Mouse (Mus musculus): ENCODE data around the gene Actr8.
A peak's percentile ranks its signal among the peaks of the same experiment; 100 is the strongest.

Gene Actr8

DNA sequence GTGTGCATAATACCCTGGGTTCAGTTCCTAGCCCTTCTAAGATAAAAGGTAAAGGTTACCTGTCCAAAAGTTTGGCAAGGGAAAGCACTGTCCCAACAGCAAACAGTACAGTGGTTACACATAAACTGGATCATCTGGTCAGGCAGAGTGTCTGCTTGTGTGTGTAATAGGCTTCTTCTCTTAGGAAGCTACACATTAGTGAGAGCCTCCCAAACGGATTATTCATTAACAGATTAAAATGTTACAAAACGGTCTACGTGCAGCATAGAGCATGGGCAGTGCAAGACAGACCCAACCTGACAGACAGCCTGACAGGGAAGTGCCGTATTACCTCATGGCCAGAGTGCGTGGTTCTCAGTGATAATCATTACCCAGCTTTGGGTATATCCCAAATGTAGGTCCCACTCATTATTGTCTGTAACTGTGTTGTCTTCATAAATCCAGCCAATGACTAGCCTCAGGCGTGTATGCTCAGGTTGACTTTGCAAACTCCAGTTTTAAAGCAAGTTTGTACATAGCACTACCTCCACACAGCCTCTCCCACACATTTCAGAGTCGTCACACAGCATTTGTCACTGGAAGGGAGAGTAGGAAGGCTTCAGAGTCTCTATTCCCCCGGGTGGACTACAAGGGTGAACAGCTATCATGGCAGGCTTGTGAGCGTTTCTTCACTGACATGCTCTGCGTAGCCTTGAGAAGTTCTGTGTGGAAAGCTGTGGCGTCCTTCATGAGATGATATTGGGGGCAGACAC lies 18.0 kb downstream of the Actr8 start:
- DNase-seq: no peak

DNA sequence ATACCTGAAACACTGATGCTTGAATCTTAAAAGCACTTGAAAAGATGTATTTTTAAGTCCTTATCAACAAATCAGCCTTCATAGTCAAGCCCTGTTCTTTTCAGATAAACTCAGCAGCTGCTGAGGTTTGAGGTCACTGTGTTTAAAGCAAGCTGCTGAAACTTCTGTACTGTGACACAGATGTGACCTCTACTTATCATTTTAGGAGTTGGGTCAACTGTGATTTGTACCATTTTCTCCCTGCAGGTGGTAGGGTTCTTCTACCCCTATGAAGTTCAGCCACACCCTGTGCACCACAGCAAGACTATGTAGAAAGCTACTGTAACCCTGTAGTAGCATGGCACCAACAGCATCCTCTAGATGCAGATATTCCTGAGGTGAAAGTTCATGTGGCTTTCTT lies 19.2 kb downstream of the Actr8 start:
- no peak for DNase-seq

DNA sequence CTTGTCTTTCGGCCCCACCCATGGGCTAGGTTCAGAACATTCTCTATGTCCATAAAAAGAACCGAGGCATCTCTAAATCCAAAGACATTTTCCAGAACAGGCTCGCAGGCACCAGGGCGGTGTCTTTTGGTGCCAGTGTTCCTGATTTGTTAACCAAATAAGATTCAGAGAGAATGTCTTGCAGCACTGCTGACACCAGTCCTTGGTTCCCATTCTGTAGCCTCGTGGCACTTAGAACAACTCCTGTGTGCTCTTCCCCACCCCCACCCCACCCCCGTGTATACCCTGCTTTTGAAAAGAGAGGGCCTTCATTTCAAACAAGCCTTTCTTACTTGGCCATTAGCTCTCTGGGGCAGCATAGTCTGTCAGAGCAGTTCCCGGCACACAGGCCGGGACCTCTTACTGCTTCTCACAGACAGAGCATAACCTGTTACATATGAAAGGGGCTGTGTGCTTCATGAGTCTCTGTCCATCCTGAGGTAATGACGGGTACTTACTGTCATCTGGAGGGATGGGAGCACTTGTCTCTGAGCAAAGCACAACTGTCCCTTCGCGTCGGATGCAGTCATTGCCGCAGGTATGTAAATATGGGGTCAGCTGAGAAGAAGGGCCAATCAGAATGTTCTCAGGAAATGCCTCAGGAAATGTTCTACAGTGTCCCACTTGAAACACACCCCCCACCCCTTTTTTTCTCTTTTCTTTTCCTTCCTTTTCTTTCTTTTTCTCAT lies 20.8 kb downstream of the Actr8 start:
- no peak for DNase-seq

DNA sequence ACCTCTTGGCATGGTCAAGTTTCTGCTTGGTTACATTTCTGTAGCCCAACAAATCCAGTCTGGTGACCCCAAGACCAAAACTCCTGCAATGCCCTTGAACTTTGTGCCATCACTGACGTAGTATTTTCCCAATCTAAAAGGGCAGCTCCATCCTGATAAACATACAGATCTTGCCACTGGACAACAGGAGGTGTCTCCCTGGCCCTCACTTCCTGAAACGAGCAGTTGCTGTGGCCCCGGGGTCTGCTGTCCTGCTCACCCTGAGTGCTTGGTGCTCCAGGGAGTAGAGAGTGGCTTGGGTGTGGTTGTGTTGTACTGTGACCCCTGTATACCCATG lies 21.3 kb downstream of the Actr8 start:
- no peak for DNase-seq

DNA sequence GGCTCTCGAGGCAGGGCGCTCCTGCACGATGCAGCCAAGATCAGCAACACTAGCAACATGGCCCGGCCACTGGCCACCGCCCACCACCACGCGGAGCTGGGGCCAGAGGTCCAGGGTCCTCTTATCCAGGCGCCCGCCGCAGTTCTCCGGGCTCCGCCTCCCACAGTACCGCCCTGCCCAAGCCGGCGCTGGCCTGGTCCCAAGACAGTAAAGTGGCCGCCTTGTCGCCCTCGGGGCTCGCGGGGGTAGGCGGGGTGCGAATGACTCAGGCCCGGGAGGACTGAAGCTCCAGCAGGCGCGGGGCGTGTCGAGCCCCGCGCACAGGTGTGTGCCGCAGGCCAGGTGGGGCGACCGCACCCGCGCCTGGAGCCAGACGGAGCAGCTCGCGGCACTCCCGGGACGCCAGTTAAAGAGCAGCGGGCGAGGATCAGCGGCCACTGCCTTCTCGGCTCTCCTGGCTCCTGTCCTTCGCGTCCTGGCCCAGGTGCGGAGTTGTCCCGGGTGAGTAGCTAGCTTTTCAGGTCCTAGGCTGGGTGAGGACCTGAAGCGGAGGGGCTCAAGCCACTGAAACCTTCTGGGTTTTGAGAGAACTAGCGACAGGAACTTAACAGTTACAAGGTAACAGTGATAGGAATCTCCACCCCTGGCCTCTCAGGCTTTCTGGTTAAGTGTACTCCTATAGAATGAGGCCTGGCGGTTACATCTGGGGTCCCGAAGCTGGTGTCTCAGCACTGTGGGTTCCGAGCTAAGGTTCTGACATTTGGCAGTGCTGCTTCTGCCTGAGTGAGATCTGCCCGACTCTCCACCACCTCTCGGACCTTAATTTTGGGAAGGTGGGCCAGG lies 30.8 kb downstream of the Actr8 start, which contains the start of the genes Il17rb and Chdh:
Il17rb (minus strand) TSS at position 164 of the 843 bp plus-strand sequence.
Chdh (plus strand) TSS at position 291 of the 843 bp plus-strand sequence.
- peak; percentile 66 for DNase-seq

DNA sequence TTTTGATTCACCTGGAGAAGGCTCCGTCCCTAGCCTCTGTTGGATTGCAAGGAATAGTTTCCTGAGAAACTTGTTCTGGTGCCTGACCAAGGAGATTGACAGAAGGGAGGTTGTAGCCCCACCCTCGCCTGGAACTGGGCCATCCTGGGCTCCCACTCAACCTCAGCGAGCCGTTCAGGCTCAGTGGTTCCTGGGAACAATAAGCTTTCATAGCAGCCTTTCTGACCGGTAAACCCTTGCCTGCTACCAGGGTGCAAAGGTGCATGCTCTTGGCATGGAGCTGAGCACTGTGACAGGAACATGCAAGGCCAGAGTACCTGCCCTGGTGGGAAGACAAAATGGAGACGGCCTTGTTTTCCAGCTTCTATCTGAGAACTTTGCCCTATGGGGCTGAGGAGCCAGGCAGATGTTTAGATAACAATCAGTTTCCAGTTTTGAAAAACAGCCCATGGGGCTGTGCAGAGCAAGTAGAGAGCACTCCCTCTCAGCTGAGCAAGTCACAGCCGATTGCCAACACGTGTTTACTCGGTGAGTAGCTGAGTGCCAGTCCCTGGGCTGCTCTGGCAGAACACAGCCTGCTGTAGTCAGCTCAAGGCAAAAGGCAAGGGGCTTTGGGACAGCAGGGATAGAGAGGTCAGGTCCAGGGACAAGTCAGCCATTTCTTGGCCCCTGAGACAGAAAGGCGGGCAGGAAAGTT lies 31.9 kb downstream of the Actr8 start:
- DNase-seq: peak; percentile 69

DNA sequence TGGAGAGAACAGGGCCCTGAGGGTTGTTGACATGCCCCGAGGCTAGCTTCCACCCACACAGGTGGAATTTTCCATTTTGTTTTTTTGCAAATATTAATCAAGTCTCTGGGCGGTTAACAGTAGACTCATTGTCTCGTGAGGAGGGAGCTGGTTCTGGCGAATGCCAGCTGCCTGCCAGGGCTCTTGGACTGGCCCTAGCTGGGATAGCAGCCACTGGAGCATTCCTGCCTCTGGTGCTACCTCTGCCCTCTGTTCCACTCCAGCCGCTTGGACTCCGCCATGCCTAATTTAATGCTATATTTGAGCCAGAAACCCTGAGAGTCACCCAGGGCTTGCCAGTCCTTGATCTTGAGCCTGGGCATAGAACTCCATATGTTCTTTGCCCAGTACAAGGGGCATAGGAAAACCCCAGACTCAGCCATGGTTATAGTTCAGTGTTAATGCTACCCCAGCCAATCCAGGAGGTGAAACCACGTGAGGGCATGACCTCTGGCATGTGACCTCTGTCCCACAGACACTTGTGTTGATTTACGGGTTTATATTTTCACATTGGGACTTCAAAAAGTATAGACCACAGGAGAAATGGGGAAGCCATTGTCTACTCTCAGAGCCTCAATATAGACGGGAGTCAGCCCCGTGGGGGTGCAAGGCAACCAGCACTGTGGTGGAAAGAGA lies 33.9 kb downstream of the Actr8 start:
- no peak for DNase-seq

DNA sequence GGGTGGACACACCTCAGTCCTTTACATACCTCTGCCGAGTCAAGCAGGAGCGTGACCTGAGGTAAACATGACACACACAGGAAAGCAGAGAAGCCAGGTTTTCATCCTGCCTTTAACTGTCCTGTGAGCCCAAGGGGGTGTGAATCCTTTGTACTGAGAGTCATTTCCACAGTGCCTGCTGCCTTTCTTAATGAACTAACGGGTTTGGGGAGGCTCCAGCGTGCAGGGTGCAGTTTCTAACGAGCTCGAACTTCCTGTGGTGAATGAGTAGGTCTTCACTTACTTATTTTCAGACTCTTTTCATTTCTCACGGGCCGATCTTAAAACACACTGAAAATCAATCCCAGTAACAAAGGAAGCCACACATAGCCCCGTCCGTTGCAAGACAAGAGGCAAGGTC lies 36.4 kb downstream of the Actr8 start:
- no peak for DNase-seq

DNA sequence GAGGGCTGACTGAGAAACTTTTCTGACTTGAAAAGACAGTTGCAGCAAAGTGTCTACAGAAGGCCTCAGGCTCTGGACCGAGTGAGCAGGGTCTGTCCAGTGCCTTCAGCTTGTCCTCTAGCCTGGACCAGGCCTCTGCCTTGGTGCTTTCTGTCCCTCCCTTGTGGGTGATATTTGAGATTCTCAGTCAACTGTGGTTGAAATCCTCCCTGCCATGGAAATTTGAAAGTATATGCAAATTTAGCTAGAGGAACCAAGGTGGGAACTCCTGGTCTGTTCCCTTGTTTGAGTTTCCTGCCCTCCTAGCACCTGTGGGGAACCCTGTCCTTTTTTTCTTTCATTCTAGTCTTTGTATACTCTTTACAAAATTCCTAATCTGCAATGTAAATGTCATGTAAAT lies 36.9 kb downstream of the Actr8 start:
- no peak for DNase-seq

DNA sequence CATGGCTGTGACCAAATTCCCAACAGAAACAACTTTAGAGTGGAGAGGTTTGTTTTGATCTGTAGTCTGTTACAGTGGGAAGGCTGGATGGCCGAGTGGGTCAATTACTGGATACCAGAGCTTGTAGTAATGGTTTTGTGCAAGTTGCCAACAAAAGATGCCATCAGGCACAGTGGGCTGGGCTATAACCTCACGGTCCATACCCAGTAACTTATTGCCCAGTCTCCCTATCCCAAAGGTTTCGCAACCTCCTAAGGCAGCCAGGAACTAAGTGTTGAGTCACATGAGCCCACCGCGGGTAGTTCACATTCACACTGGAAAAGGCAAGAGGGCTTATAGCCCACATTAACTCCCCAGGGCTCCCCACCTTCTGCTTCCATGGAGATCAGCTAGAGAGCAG lies 38.5 kb downstream of the Actr8 start:
- DNase-seq: no peak

DNA sequence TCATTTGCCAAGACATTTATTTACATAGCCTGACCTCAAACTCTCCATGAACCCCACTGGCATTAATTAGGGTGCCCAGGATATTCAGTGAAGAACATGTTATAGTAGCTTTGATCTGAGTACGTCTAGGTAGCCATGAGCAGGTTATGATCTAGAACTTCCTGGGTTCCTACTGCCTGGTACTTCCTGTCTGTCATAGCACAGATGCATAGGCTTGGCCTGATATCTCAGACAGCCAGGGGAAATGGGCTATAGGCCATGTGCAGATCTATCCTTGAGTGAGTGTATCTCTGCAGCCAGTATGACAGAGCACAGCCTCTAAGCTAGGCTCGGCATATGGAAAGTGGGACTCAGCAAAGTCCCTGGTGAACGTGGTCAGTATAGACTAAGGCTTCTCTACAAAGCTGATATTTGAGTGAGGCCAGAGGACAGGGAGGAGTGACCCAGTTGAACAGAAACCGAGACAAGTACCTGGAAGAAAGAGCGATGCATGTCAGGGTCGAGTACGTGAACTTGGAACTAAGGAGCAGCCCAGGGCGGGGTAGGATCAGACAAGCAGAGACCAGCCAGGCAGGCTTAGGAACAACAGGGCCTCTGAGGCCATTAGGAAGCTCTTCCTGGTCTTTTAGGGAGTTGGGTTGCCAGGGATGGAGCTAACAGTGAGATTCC lies 39.8 kb downstream of the Actr8 start:
- no peak for DNase-seq

DNA sequence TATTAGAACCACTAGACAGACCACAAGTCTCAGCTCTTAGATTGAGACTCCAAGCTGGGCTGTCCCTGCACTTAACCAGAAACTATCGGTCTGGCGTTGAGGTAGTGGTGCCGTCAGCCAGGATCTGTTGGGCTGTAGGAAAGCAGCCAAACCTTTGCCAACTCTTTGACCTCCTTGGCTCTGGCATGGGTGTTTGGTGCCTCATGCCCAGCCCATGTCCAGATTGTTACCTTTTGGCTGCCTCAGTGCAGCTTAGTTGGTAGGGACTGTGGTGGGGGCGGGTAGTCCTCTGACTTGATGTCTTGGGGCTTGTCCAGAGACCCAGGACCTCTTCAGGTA lies 40.3 kb downstream of the Actr8 start:
- DNase-seq: no peak

DNA sequence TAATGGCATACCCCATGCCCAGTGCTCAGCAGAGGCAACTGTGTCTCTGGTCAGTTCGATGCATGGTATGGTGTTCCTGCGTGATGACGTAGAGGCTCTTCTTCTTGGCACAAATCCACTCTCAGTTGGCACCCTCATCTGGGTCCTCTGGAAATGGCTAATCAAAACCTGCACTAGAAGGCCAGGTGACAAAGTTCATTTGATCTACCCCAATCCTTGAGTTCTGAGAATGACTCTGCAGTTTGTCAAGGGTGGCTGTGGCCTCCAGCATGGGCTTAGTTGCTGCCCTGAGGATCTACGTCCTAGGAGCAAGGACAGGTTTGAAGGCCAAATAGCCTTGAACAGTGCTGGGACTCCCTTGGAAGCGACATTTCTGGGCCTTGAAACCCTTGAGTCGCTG lies 40.7 kb downstream of the Actr8 start:
- no peak for DNase-seq

DNA sequence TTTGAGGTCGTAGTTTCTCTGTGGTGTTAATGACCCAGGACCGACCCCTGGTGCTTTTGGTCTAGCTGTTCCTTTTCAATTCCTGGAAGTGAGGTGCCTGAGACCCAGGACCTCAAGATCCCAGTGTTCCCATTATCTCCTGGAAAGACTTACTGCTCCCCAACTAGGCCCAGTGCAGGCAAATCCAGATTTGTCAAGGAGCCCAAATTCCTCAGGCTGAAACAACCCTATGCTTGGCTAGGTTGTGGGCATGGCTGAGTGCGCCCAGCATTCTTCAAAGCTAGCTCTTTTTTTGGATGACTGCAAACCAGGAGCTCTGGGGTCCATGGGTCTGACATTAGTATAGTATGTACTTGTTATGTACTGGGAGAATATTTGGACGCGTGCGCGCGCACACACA lies 41.2 kb downstream of the Actr8 start:
- DNase-seq: no peak

DNA sequence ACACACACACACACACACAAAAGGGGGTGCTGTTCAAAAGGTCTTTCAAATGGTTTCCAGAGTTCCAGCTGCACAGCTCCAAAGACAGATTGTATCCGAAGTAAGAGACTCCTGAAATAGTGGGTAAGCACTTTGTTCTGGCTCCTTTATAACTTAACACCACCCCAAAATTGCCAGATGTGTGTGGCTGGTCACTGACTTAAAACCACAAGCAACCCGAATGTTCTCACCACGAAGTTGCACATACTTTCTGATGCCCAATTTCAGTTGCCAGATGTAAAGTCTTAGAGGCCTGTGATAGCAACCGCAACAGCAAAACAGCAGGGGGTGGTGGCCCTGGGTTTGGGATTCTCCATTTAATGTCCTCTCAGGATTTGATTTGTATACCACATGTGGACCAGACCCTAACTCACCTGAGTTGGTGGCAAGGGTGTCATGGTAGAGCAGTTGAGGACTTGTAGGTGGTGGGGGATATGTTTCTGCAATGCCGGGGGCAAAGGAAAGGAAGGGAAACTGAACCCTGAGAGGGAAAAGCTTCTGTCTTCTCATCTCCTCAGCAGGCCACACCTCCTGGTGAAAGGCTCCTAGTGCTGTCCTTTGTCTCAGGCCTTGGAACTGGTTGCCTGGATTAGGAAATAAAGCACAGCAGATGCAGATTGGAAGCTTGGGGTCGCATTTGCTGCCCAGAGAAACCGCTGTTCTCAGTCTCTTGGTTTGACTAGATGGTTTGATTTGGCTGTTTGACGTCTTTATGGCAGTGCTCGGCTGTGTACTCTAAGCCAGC lies 41.8 kb downstream of the Actr8 start:
- DNase-seq: no peak

DNA sequence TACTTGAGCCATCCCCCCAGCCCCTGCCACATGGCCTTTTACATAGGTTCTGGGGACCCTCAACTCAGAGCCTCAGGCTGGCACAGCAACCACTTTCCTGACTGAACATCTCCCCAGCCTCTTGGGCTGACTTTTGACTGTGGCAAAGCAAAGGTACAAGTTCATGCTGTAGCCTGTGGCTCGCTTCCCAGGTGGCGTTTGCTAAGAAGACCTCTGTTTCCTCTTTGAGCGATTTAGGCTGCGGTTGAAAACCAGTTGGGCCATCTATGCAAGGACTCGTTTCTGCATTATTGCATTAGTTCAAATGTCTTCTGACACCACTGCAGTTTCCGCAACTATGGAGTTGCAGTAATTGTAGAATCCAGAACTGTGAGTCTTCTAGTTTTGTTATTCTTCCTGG lies 44.3 kb downstream of the Actr8 start:
- no peak for DNase-seq

DNA sequence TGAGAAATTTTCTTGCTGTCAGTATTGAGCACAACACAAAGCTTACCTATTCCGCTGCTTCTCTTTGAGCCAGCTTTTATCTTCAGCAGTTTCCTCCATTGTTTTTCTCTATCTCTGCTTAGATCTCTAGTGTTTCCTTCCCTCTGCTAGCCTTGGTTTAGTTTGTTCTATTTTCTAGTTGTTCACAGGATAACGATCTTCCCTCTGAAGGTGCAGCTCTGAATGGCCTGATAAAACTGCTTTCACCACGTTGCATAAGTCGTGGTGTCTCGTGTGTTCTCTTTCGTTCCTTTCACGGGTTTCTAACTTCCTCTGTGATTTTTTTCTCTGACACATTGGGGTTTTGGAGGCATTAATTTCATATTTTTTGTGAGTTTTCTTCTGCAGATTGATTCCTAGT lies 46.2 kb downstream of the Actr8 start:
- DNase-seq: no peak

DNA sequence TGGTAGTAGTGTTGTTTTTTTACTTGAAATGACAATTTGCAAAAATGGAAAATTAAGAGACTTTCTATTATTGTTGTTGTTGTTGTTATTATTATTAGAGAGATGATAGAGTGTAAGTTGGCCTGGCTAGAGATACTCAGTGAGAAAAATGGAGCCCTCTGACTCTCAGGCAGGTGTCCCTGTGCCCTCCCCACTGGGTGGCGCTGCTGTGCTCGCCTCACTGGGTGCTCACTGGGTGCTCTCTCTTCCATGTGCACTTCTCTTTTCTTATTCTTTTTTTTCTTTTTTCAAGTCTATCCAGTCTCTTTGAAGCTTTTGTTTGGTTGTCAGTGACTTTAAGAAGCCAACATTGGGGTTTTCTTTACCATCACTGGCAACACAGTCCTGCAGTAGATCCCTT lies 49.2 kb downstream of the Actr8 start:
- DNase-seq: peak; percentile 24

DNA sequence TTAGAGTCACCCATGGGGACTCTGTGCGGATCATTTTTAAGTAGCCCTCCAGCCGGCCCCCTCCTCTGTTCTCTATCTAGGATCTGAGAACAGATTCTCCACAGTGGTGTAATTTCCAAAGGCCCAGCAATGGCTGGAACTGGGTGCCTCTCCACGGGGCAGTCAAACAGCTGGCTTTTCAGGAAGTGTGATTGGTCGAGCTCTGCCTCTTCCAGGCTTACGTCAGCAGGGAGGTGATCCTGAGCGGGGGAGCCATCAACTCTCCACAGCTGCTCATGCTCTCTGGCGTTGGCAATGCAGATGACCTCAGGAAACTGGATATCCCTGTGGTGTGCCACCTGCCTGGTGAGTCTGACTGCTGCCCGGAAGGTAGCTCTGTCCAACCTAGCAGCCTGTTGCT lies 55.3 kb downstream of the Actr8 start:
- no peak for DNase-seq

DNA sequence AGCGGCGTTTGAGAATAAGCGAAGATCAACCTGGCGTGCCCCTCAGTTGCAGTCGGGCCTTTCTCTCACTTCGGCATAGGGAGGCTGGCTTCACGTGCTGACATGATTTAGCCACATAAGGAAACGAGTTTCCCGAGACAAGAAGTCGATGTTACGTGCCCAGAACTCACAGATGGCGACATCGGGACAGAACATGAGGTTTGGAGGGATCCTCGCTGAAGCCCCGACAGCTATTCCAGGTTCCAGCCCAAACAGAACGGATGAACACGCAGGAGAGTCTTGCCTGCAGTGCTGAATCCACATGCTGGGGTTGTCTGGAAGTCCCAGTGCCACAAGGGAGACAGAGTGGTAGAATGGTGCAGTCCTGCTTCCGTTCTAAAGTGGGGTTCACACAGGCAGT lies 60.3 kb downstream of the Actr8 start:
- DNase-seq: no peak

DNA sequence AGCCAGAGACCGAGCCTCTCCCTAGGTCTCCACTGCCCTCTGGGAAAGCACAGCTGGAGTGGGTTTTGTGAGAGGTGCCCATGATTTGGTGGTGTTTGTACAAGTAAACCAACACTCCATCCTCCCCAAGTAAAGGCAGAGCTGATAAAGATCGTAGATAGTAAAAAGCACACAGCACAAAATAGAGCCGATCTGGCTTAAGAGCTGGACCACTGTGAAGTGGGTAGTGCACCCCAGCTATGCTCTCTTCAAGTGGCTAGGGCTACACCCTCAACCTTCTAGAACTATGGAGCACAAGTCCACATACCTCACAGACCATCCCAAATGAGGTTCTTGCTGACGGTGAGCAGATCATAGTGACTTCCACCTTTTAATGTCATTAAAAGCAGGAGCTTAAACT lies 61.3 kb downstream of the Actr8 start:
- DNase-seq: no peak

Measured in lung, postnatal 36 days (tissue).